Mouse (Mus musculus) E14TG2a.4 (cell line): ENCODE measurements around the gene Cpsf4l.

Experiments used
- H3K27me3 ChIP-seq: 2 replicates; pipeline ENCODE4 v1.6.1; 2014; ENCODE audit warnings: low read length, control low read depth; ENCODE audit not compliant: insufficient read depth
- H3K36me3 ChIP-seq: 2 replicates; pipeline ENCODE4 v1.6.1; 2014; ENCODE audit warnings: low read length, control low read depth; ENCODE audit not compliant: insufficient read depth
- H3K4me1 ChIP-seq: replicated peaks from 2 replicates; pipeline ENCODE4 v1.6.1; 2014; ENCODE audit warnings: low read depth, low read length, control low read depth
- H3K4me3 ChIP-seq: replicated peaks from 2 replicates; pipeline ENCODE4 v1.5.1; 2014; ENCODE audit warnings: mild to moderate bottlenecking, low read length
- H3K9me3 ChIP-seq: 2 replicates; pipeline ENCODE4 v1.6.1; 2014; ENCODE audit warnings: low read length, control low read depth
- CTCF ChIP-seq: conservative IDR thresholded peaks from 2 replicates; pipeline ENCODE4 v1.5.1; 2014; ENCODE audit warnings: low read length
- NANOG ChIP-seq: IDR thresholded peaks from 2 replicates; pipeline ENCODE4 v1.6.1; 2014; ENCODE audit warnings: borderline replicate concordance, low read length, mixed read lengths
- POU5F1 ChIP-seq: IDR thresholded peaks from 2 replicates; pipeline ENCODE4 v1.6.1; 2014; ENCODE audit warnings: low read length, borderline replicate concordance

Gene Cpsf4l

DNA sequence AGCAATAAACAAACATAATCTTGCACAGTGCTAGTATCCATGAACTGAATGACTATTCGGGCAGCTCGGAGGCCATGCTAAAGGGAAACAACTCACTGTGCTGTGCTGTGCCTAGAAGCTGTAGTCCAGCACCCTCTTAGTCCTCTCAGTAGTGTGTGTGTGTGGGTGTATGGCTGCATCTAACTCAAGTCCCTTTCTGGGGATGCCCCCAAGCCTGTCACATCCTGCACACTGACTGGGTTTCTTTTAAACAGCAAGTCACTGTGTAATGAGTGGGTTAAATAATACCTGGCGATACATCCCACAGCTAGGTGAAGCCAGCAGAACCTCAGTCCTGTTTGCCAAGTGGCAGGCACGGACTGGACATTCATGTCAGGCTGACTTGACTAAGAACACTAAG lies 51.1 kb downstream of the Cpsf4l start:
- Histone ChIP-seq H3K4me3 (no peak overlapping the region), H3K27me3 (no peaks in the 10 kb centered on the region), H3K36me3 (peaks cover 97% of the 10 kb centered on the region), H3K9me3 (no peaks in the 10 kb centered on the region), H3K4me1 (peaks cover 56% of the 10 kb centered on the region)
- TF ChIP-seq CTCF (no peak), NANOG (no peak)

DNA sequence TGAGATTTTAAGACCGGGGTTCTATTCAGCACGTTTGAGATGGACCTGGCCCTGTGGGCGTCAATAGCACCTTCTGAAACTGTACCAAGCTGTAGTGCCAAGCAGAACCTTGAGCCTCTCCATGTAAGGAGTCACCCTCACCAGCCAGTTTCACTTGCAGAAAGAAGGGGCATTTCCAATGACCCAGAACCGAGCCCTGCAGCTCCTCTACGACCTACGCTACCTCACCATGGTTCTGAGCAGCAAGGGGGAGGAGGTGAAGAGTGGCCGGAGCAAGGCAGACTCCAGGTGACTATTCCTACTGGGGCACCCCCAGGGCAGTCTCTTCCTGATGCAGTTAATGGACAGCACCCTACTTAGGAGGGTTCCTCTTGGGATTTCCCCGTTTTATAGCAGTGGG lies 51.5 kb downstream of the Cpsf4l start:
- Histone ChIP-seq H3K4me1 (peaks cover 53% of the 10 kb centered on the region), H3K4me3 (no peak overlapping the region)
- TF ChIP-seq POU5F1 (no peak), NANOG (no peak), CTCF (no peak)

DNA sequence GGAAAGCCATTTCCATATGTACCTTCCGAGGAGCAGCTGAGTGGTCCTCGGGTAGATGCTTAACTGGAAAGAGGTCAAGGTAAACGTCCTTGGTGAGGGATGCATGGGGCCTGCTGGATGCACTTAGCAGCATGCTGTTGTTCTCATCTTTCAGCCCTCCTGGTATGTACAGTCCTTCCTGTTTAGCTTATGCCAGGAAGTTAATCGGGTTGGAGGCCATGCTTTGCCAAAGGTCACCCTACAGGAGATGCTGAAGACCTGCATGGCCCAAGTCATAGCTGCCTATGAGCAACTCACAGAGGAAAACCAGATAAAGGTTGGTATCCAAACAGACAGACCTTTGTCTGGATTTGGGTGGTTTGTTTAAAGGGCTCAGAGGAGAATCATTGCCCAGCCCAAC lies 52.6 kb downstream of the Cpsf4l start:
- Histone ChIP-seq H3K4me3 (no peak overlapping the region), H3K9me3 (no peaks in the 10 kb centered on the region)
- TF ChIP-seq NANOG (no peak), POU5F1 (no peak), CTCF (no peak)

More for the DNA sequence above, 51.5 kb downstream of the Cpsf4l start:
- Histone ChIP-seq H3K36me3 (peaks cover 97% of the 10 kb centered on the region), H3K27me3 (no peaks in the 10 kb centered on the region), H3K9me3 (no peaks in the 10 kb centered on the region)

DNA sequence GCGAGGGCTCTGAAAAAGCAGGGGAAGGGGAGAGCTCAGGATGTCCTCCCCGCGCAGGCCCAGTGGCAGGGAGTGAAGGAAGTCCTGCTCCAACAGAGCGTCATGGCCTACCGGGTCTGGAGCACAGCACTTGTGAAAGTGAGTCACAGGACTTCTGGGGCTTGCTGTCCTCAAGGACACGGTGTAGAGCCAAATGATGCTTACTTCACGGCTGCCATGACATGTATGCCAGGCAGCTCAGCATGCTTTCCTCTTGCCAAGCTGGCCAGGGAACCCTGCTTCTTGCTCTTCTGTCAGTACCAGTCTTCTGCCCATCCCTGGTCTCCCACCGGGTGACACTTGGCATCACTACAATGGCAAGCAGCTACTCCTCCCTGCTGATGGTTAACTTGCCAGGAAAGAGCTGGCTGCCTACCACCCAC lies 53.3 kb downstream of the Cpsf4l start:
- TF ChIP-seq NANOG = no peak
- no peak for TF ChIP-seq CTCF
- no peak for TF ChIP-seq POU5F1
- Histone ChIP-seq H3K4me3 (no peak overlapping the region), H3K36me3 (peaks cover 94% of the 10 kb centered on the region), H3K27me3 (no peaks in the 10 kb centered on the region), H3K4me1 (peaks cover 56% of the 10 kb centered on the region), H3K9me3 (no peaks in the 10 kb centered on the region)

More for the DNA sequence above, 52.6 kb downstream of the Cpsf4l start:
- Histone ChIP-seq H3K4me1 (peaks cover 55% of the 10 kb centered on the region), H3K27me3 (no peaks in the 10 kb centered on the region), H3K36me3 (peaks cover 97% of the 10 kb centered on the region)

DNA sequence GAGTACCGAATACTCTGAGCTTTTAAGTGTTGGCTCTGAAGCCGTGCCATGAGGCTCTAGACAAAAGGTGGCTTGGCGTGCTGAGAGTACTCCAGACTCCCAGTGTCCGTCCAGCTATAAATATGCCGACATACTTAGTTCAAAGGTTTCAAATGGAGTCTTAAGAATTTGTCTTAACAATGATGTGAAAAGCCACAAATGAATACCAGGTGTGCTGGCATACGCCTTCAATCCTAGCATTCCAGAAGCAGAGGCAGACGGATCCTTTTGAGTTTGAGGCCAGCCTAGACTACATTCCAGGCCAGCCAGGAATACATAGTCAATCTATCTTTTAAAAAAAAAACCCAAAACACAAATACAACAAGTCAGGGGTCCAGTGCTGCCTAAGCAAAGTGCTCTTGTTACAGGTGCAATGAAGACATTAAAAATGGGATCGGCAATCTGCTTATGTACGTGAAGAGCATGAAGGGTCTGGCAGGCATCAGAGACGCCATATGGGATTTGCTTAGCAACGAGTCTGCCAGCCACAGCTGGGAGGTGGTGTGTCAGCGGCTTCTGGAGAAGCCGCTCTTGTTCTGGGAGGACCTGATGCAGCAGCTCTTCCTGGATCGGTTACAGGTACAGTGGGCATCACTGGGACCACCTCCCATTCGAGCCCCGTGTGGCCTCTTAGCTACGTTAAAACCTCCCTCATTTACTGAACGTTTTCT lies 55.1 kb downstream of the Cpsf4l start:
- H3K4me1 ChIP-seq = peaks cover 64% of the 10 kb centered on the region
- peaks cover 78% of the 10 kb centered on the region for H3K36me3 ChIP-seq
- TF ChIP-seq POU5F1 (no peak), NANOG (no peak), CTCF (no peak)
- no peaks in the 10 kb centered on the region for H3K27me3 ChIP-seq
- H3K9me3 ChIP-seq = no peaks in the 10 kb centered on the region
- no peak overlapping the region for H3K4me3 ChIP-seq

DNA sequence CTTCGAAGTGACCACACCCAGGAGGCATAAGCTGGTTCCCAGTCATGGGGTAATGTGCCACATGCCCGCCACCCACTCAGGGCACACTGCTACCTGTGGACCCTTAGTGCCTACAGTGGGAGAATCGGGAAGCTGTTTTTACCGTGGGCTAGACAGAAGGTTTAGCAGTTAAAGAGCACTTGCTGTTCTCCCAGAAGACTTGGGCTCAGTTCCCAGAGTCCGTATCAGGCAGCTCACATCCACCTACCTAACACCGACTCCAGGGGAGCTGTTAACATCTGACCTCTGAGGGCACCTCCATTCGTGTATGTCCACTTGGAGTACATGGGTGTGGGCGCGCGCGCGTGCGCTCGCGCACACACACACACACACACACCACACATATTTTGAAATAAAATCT lies 55.7 kb downstream of the Cpsf4l start:
- Histone ChIP-seq H3K4me3 (no peak overlapping the region), H3K4me1 (peaks cover 58% of the 10 kb centered on the region), H3K36me3 (peaks cover 71% of the 10 kb centered on the region), H3K27me3 (no peaks in the 10 kb centered on the region), H3K9me3 (no peaks in the 10 kb centered on the region)
- no peak for TF ChIP-seq POU5F1
- TF ChIP-seq CTCF = no peak
- no peak for TF ChIP-seq NANOG

DNA sequence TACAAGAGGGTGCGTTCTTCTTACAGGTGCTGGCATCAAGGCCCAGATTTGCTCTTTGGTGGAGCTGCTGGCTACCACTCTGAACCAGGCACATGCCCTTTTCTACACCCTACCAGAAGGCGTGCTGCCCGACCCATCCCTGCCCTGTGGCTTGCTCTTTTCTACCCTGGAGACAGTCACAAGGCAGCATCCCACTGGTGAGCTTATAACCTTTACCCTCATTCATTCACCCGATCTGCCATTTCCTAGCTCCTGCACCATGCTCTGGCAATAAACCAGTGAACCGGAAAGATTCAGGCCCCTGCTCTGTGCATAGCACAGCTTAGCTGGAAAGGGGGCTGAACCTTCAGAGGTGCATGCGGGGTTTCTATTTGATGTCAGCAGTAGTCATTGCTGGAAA lies 57.3 kb downstream of the Cpsf4l start:
- H3K9me3 ChIP-seq = no peaks in the 10 kb centered on the region
- H3K4me3 ChIP-seq = no peak overlapping the region
- peaks cover 59% of the 10 kb centered on the region for H3K4me1 ChIP-seq
- no peaks in the 10 kb centered on the region for H3K27me3 ChIP-seq
- H3K36me3 ChIP-seq = peaks cover 57% of the 10 kb centered on the region
- TF ChIP-seq NANOG = no peak
- no peak for TF ChIP-seq CTCF
- TF ChIP-seq POU5F1 = no peak

DNA sequence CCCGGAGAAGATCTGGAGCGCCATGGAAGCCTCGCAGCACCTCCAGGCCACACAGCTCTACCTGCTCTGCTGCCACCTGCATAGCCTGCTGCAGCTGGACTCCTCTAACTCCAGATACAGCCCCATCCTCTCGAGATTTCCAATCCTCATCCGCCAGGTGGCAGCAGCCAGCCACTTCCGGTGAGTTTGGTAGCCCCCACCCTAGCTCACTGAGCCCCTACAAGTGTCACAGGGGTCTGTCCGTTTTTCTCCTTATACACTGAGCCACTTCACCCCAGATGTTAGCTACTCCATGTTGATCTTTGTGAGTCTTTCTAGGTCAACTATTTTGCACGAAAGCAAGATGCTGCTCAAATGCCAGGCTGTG lies 57.9 kb downstream of the Cpsf4l start:
- Histone ChIP-seq H3K36me3 (peaks cover 50% of the 10 kb centered on the region), H3K9me3 (no peaks in the 10 kb centered on the region), H3K4me3 (peak overlapping the region; percentile 96), H3K27me3 (no peaks in the 10 kb centered on the region), H3K4me1 (peaks cover 56% of the 10 kb centered on the region)
- TF ChIP-seq CTCF (peak; percentile 54), NANOG (no peak)

DNA sequence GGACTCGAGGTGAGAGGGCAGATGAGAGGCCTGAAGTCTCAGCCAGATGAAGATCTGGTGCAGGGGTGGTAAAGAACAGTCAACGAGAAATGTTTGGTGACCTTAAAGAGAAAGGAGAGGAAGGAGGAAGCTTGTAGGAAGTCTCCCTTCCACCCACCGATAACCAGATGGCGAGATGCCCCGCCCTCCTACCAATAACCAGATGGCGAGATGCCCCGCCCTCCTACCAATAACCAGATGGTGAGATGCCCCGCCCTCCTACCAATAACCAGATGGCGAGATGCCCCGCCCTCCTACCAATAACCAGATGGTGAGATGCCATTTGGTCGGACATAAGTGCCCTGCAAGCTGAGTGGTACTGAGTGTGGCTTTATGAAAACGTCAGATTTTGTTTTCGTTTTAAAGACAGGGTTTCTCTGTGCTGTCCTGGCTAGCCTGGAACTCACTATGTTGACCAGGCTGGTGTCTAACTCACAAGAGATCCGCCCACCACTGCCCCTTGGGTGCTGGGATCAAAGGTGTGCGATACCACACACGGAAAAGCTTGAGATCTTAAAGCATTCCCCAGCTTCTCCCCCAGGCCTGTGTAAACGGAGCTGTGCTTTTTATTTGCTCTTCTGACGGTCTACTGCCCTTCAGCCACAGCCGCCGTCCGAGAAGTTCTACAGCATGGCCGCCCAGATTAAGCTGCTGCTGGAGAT lies 58.5 kb downstream of the Cpsf4l start:
- Histone ChIP-seq H3K27me3 (no peaks in the 10 kb centered on the region), H3K9me3 (no peaks in the 10 kb centered on the region), H3K4me1 (peaks cover 51% of the 10 kb centered on the region), H3K4me3 (peak overlapping the region; percentile 96), H3K36me3 (peaks cover 45% of the 10 kb centered on the region)
- TF ChIP-seq NANOG (no peak), CTCF (no peak), POU5F1 (no peak)
